Mouse (Mus musculus) limb, embryonic 15.5 days (tissue): ENCODE data around the gene Arl15. TPM values are rescaled to one million over a fixed set of nuclear protein-coding genes. Genes with fewer than 3 reads are reported as not detected.

Experiments used
- ATAC-seq: fragments of 200-750 bp; cut with Nextera tagmentation; 2 replicates; pipeline ENCODE4 v1.8.0; 2017; ENCODE audit warnings: low read depth, moderate TSS enrichment; ENCODE audit not compliant: insufficient number of reproducible peaks, low FRiP score, low TSS enrichment
- H3K27ac ChIP-seq: fragments of 300-500 bp; sonication (generic); 2 replicates; pipeline ENCODE4 v1.5.1; 2015; ENCODE audit warnings: moderate library complexity, mild to moderate bottlenecking, inconsistent platforms
- H3K27me3 ChIP-seq: fragments of 300-500 bp; sonication (generic); 2 replicates; pipeline ENCODE4 v1.6.1; 2015; ENCODE audit warnings: inconsistent platforms
- H3K36me3 ChIP-seq: fragments of 300-500 bp; sonication (generic); 2 replicates; pipeline ENCODE4 v1.6.1; 2015; ENCODE audit warnings: inconsistent platforms
- H3K4me1 ChIP-seq: fragments of 300-500 bp; sonication (generic); 2 replicates; pipeline ENCODE4 v1.6.1; 2015; ENCODE audit warnings: inconsistent platforms
- H3K4me2 ChIP-seq: fragments of 300-500 bp; sonication (generic); 2 replicates; pipeline ENCODE4 v1.6.1; 2015; ENCODE audit warnings: mild to moderate bottlenecking, inconsistent platforms
- H3K4me3 ChIP-seq: fragments of 300-500 bp; sonication (generic); 2 replicates; pipeline ENCODE4 v1.5.1; 2015; ENCODE audit warnings: mild to moderate bottlenecking, inconsistent platforms
- H3K9ac ChIP-seq: fragments of 300-500 bp; sonication (generic); 2 replicates; pipeline ENCODE4 v1.6.1; 2015; ENCODE audit warnings: inconsistent platforms
- H3K9me3 ChIP-seq: fragments of 300-500 bp; sonication (generic); 2 replicates; pipeline ENCODE4 v1.6.1; 2016; ENCODE audit warnings: inconsistent platforms
- WGBS: fragments of 180-500 bp; shearing (Covaris S2); methylation state at CpG from one replicate; pipeline ENCODE4 v1.1.7; 2015; 5-methylcytosine and 5-hydroxymethylcytosine counted together
- polyA plus RNA-seq: library from polyadenylated mRNA; unstranded; fragments of >200 nt; fragmentation: Nextera tagmentation; extraction: Ambion mirVana; gene quantifications from 2 replicates; pipeline ENCODE4 v1.2.1, GENCODE M21; 2015

Gene Arl15
- polyA plus RNA-seq, 1 experiment from 2014 or later: 10.8 TPM

- no peak overlapping the region for H3K4me3 ChIP-seq
- H3K4me2 ChIP-seq: no peak overlapping the region
- H3K27me3 ChIP-seq: no peaks in the 10 kb centered on the region
- 61% methylated on average over 4 of the region's 4 CpGs for WGBS
- no peak overlapping the region for H3K9ac ChIP-seq
- no peaks in the 10 kb centered on the region for H3K9me3 ChIP-seq
- no peaks in the 10 kb centered on the region for H3K36me3 ChIP-seq
- H3K4me1 ChIP-seq: peaks cover 4% of the 10 kb centered on the region; the same call in 1 of the 2 replicates
- ATAC-seq: no peak
- no peak overlapping the region for H3K27ac ChIP-seq
These were observed 325.5 kb downstream of the Arl15 start for GRCm38 (mm10) chr13:114119816-114120215.

- H3K36me3 ChIP-seq: no peaks in the 10 kb centered on the region
- H3K9me3 ChIP-seq: no peaks in the 10 kb centered on the region
- ATAC-seq: no peak
- H3K4me2 ChIP-seq: no peak overlapping the region
- no peaks in the 10 kb centered on the region for H3K27me3 ChIP-seq
- 90% methylated on average over 9 of the region's 9 CpGs for WGBS
- peaks cover 4% of the 10 kb centered on the region; the same call in 1 of the 2 replicates for H3K4me1 ChIP-seq
- H3K27ac ChIP-seq: no peak overlapping the region
- H3K9ac ChIP-seq: no peak overlapping the region
- no peak overlapping the region for H3K4me3 ChIP-seq
These were observed 327.3 kb downstream of the Arl15 start for GRCm38 (mm10) chr13:114121591-114121990.

- no peak overlapping the region for H3K9ac ChIP-seq
- peaks cover 2% of the 10 kb centered on the region; the same call in 1 of the 2 replicates for H3K4me1 ChIP-seq
- no peak overlapping the region for H3K4me3 ChIP-seq
- no peaks in the 10 kb centered on the region for H3K9me3 ChIP-seq
- H3K4me2 ChIP-seq: no peak overlapping the region
- WGBS: 83% methylated on average over 3 of the region's 3 CpGs
- H3K36me3 ChIP-seq: 0 out of 2 replicates have a peak, but pooled peaks cover 5% of the 10 kb centered on the region
- ATAC-seq: no peak
- no peak overlapping the region for H3K27ac ChIP-seq
- no peaks in the 10 kb centered on the region for H3K27me3 ChIP-seq
These were observed 329.1 kb downstream of the Arl15 start for GRCm38 (mm10) chr13:114123391-114123790.

- ATAC-seq: no peak
- Histone ChIP-seq H3K27me3 (no peaks in the 10 kb centered on the region), H3K27ac (no peak overlapping the region), H3K4me1 (peaks cover 2% of the 10 kb centered on the region; the same call in 1 of the 2 replicates), H3K4me2 (no peak overlapping the region), H3K36me3 (0 out of 2 replicates have a peak, but pooled peaks cover 5% of the 10 kb centered on the region), H3K9ac (no peak overlapping the region), H3K4me3 (no peak overlapping the region), H3K9me3 (no peaks in the 10 kb centered on the region)
- 84% methylated on average over 10 of the region's 10 CpGs for whole genome bisulfite sequencing
These were observed 330.1 kb downstream of the Arl15 start for GRCm38 (mm10) chr13:114124385-114124784.

- Histone ChIP-seq H3K27ac (no peak overlapping the region), H3K27me3 (no peaks in the 10 kb centered on the region), H3K4me2 (no peak overlapping the region), H3K36me3 (0 out of 2 replicates have a peak, but pooled peaks cover 5% of the 10 kb centered on the region), H3K9ac (no peak overlapping the region), H3K4me1 (no peaks in the 10 kb centered on the region), H3K9me3 (no peaks in the 10 kb centered on the region), H3K4me3 (no peak overlapping the region)
- 26% methylated on average over 12 of the region's 12 CpGs for WGBS
- ATAC-seq: no peak
These were observed 330.7 kb downstream of the Arl15 start for GRCm38 (mm10) chr13:114124991-114125390.

- Histone ChIP-seq H3K9me3 (no peaks in the 10 kb centered on the region), H3K27me3 (no peaks in the 10 kb centered on the region), H3K4me2 (no peak overlapping the region), H3K4me3 (no peak overlapping the region), H3K27ac (no peak overlapping the region), H3K36me3 (0 out of 2 replicates have a peak, but pooled peaks cover 5% of the 10 kb centered on the region), H3K4me1 (peaks cover 3% of the 10 kb centered on the region; the same call in 1 of the 2 replicates), H3K9ac (no peak overlapping the region)
- WGBS: 70% methylated on average over 2 of the region's 2 CpGs
- ATAC-seq: no peak
These were observed 334.1 kb downstream of the Arl15 start for GRCm38 (mm10) chr13:114128366-114128765.

- H3K4me1 ChIP-seq: peaks cover 3% of the 10 kb centered on the region; the same call in 1 of the 2 replicates
- H3K36me3 ChIP-seq: 0 out of 2 replicates have a peak, but pooled peaks cover 5% of the 10 kb centered on the region
- H3K4me2 ChIP-seq: no peak overlapping the region
- H3K27me3 ChIP-seq: no peaks in the 10 kb centered on the region
- WGBS: 53% methylated on average over 11 of the region's 11 CpGs
- H3K4me3 ChIP-seq: no peak overlapping the region
- H3K9ac ChIP-seq: no peak overlapping the region
- no peaks in the 10 kb centered on the region for H3K9me3 ChIP-seq
- ATAC-seq: no peak
- H3K27ac ChIP-seq: no peak overlapping the region
These were observed 335.7 kb downstream of the Arl15 start for GRCm38 (mm10) chr13:114129986-114130385.

- H3K4me2 ChIP-seq: no peak overlapping the region
- no peak overlapping the region for H3K9ac ChIP-seq
- peaks cover 3% of the 10 kb centered on the region; the same call in 1 of the 2 replicates for H3K4me1 ChIP-seq
- no peaks in the 10 kb centered on the region for H3K9me3 ChIP-seq
- H3K36me3 ChIP-seq: 0 out of 2 replicates have a peak, but pooled peaks cover 5% of the 10 kb centered on the region
- no peak overlapping the region for H3K4me3 ChIP-seq
- H3K27me3 ChIP-seq: no peaks in the 10 kb centered on the region
- H3K27ac ChIP-seq: no peak overlapping the region
- WGBS: 45% methylated on average over 11 of the region's 11 CpGs
- ATAC-seq: no peak
These were observed 336.4 kb downstream of the Arl15 start for GRCm38 (mm10) chr13:114130566-114131319.

GRCm38 (mm10) chr13:114138921-114139320 is 344.6 kb downstream of the Arl15 start:
- H3K27me3 ChIP-seq: no peaks in the 10 kb centered on the region
- H3K4me1 ChIP-seq: peaks cover 9% of the 10 kb centered on the region
- 64% methylated on average over 8 of the region's 8 CpGs for WGBS
- no peak overlapping the region for H3K4me2 ChIP-seq
- H3K27ac ChIP-seq: no peak overlapping the region
- H3K9ac ChIP-seq: no peak overlapping the region
- ATAC-seq: no peak
- no peaks in the 10 kb centered on the region for H3K36me3 ChIP-seq
- H3K4me3 ChIP-seq: no peak overlapping the region
- H3K9me3 ChIP-seq: no peaks in the 10 kb centered on the region

- H3K27me3 ChIP-seq: no peaks in the 10 kb centered on the region
- H3K4me2 ChIP-seq: no peak overlapping the region
- H3K4me1 ChIP-seq: peaks cover 9% of the 10 kb centered on the region
- no peaks in the 10 kb centered on the region for H3K36me3 ChIP-seq
- ATAC-seq: no peak
- H3K27ac ChIP-seq: no peak overlapping the region
- H3K4me3 ChIP-seq: no peak overlapping the region
- H3K9me3 ChIP-seq: no peaks in the 10 kb centered on the region
- H3K9ac ChIP-seq: no peak overlapping the region
- WGBS: 48% methylated on average over 9 of the region's 9 CpGs
These were observed 345.3 kb downstream of the Arl15 start for GRCm38 (mm10) chr13:114139570-114139969.

- H3K27me3 ChIP-seq: no peaks in the 10 kb centered on the region
- H3K9me3 ChIP-seq: no peaks in the 10 kb centered on the region
- no peak overlapping the region for H3K9ac ChIP-seq
- H3K4me3 ChIP-seq: no peak overlapping the region
- no peak overlapping the region for H3K4me2 ChIP-seq
- H3K4me1 ChIP-seq: peaks cover 9% of the 10 kb centered on the region
- WGBS: 79% methylated on average over 8 of the region's 8 CpGs
- no peak for ATAC-seq
- H3K36me3 ChIP-seq: no peaks in the 10 kb centered on the region
- H3K27ac ChIP-seq: no peak overlapping the region
These were observed 348.5 kb downstream of the Arl15 start for GRCm38 (mm10) chr13:114142826-114143225.

- H3K27ac ChIP-seq: no peak overlapping the region
- no peaks in the 10 kb centered on the region for H3K36me3 ChIP-seq
- no peak overlapping the region for H3K9ac ChIP-seq
- no peaks in the 10 kb centered on the region for H3K9me3 ChIP-seq
- WGBS: 83% methylated on average over 1 of the region's 1 CpGs
- no peak overlapping the region for H3K4me3 ChIP-seq
- peaks cover 9% of the 10 kb centered on the region for H3K4me1 ChIP-seq
- no peak for ATAC-seq
- H3K27me3 ChIP-seq: no peaks in the 10 kb centered on the region
- H3K4me2 ChIP-seq: no peak overlapping the region
These were observed 348.9 kb downstream of the Arl15 start for GRCm38 (mm10) chr13:114143247-114143646.
